Mouse (Mus musculus): ENCODE results near the gene Manba.

The Manba gene

GRCm38 (mm10) chr3:135581606-135582117 lies 96.3 kb downstream of the Manba start:
- no peak for DNase-seq (ENCODE audit: low spot score in 2 of 2)

DNA sequence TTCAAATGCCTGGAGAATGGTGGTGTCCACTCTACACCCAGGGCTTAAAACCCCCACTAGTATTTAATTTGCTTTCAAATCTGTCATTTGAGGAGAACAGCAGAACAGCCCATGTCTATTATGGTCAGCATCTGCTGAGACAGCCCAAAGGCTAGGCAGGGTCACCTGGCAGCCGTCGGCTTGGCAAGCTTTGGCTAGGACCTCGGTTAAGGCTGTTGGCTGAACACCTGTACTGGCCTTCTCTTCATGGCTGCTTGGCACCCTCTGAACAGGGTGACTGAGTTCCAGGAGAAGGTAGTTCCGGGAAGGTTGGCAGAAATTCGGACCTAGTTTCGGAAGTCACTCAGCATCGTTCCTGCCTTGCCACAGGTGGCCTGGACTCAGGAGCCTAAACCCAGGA lies 96.8 kb downstream of the Manba start:
- no peak for DNase-seq (ENCODE audit: low spot score in 2 of 2)

DNA sequence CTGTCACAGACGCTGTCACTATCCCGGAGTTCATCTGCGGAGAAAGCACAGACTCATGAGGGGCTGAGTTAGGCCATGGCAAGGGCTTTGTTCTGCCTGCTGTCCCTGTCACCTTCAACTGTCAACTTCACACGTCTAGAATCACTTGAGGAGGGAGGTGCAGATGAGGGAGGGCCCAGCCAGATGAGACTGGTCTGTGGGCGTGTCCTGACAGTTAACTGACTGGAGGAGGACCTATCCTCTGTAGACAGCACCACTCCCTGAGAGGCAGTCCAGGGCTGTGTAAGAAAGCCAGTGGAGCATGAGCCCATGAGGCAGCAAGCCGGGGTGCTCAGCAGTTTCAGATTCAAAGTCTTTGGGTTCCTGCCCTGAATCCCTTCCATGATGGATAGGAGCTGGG lies 100.1 kb downstream of the Manba start:
- DNase-seq (ENCODE audit: low spot score in 2 of 2) = no peak

DNA sequence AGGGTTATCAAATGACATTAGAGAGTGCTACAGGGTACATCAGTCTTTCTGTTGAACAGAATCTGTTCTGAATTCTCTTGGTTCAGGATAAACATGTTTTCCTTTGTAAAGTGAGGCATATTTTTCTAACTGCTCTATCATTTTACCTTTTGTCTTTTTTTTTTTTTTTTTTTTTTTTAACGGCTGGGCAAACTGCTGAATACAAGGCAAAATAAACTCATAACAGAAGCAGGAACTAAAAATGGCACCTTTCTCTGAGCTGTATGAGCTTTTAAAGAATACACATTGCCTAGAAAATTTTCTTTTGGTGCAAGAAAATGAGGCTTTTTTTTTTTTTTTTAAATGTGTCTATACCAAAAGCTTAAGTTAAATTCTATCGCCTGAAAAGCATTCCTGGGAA lies 100.6 kb downstream of the Manba start:
- DNase-seq (ENCODE audit: low spot score in 2 of 2) = no peak

GRCm38 (mm10) chr3:135586471-135586880 lies 101.1 kb downstream of the Manba start:
- no peak for DNase-seq (ENCODE audit: low spot score in 2 of 2)

DNA sequence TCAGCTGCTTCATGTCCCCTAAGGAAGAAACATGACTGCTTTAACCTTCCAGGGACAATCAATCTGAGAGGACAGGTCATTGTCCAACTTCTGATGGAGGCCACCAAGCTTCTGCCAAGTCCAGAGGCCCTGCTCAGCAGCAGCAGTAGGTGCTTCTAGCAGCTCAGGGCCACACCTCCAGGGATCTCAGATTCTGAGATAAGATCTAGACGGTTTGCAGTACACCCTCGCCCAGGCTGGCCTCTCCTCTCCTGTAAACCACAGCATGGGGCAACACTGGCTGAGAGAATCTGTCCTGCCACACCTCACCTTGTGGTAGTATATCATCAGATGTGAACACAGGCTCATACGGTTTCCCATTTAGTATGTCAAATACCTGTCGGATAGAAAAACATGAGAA lies 105.1 kb downstream of the Manba start:
- no peak for DNase-seq (ENCODE audit: low spot score in 2 of 2)

DNA sequence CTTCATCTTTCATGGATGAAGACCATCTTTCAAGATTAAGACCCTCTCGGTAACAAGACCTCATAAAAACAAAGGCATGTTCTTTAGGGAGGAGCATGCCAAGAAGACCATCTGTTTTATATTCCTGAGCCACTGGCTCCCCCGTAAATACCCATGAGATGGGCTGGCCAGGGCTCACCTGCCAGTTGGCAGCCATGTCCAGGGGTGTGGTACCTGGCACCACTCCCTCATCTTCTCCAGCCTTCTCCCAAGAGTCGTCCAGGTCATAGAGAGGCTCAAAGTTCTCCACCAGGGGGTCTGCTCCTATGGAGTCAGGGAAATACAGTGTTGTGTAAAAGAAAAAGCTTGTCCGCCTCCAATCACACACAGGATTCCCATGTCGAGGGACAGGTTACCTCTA lies 106.0 kb downstream of the Manba start:
- DNase-seq (ENCODE audit: low spot score in 2 of 2) = no peak

DNA sequence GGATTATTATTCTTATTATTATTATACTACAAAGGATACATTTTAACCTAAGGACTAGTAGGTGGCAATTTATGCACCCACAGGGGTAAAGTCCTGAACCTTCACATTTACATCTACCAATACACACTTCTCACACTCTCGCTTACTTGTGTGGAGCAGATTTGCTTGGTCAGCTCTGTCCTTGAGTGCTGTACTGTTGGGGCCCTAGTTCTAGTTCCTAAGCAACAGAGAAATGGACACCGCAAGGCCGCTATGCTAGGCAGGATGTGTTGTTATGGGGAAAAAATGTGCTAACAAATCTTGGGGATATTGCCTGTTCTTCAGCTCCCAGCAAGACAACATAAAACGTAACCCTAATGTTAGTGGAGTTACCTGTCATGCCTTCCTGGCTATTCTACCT lies 106.6 kb downstream of the Manba start:
- DNase-seq (ENCODE audit: low spot score in 2 of 2) = no peak

DNA sequence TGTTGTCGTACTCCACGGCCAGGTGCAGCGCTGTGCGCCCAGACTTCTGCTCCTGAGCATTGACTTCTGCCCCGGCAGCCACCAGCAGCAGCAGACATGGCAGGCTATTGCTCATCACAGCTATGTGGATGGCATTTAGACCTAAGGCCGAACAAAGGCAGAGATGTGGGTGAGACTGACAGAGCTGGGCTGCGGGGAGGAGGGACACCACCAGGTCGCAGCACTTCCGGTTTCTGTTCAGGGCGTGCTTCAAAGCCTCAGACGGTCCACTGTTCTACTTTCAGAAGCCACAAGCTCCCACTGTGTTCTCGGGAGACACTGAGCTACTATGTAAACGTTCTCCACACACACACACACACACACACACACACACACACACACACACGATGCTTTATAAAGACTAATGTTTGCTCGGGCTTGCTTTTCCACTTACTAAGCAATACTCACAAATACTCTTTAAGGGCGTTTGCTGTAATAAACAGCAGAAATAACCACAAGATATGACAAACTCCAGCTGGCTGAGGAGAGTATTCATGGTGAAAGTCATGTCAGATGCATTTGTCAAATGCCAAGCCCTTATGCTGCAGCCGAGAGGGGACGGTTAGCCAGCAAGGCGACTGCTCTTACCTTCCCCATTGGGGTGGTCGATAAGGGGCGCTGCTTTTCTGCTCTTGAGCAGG lies 109.0 kb downstream of the Manba start:
- no peak for DNase-seq (ENCODE audit: low spot score in 2 of 2)

DNA sequence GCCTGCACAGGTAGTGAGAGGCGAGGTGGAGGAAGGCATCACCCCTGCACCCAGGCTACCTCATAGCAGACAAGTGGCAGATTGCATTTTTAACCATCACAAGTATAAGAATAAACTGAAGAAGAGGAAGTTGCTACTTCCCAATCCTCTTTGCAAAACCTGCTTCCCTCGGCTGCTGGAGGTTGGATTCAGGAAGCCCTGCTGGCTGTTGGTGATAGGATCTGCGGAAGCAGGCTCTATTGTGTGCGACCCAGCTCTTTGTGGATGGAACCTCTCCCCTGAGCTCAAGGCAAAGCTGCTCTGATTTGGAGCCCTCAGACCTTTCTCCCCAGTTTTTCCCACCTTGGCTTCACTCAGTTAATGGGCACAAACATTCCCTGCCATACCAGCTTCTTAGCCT lies 111.6 kb downstream of the Manba start:
- no peak for DNase-seq (ENCODE audit: low spot score in 2 of 2)

- DNase-seq (ENCODE audit: low spot score in 2 of 2) = no peak
Measured at GRCm38 (mm10) chr3:135598355-135598754, 112.9 kb downstream of the Manba start.

GRCm38 (mm10) chr3:135602731-135603130 lies 117.3 kb downstream of the Manba start:
- no peak for DNase-seq (ENCODE audit: low spot score in 2 of 2)

DNA sequence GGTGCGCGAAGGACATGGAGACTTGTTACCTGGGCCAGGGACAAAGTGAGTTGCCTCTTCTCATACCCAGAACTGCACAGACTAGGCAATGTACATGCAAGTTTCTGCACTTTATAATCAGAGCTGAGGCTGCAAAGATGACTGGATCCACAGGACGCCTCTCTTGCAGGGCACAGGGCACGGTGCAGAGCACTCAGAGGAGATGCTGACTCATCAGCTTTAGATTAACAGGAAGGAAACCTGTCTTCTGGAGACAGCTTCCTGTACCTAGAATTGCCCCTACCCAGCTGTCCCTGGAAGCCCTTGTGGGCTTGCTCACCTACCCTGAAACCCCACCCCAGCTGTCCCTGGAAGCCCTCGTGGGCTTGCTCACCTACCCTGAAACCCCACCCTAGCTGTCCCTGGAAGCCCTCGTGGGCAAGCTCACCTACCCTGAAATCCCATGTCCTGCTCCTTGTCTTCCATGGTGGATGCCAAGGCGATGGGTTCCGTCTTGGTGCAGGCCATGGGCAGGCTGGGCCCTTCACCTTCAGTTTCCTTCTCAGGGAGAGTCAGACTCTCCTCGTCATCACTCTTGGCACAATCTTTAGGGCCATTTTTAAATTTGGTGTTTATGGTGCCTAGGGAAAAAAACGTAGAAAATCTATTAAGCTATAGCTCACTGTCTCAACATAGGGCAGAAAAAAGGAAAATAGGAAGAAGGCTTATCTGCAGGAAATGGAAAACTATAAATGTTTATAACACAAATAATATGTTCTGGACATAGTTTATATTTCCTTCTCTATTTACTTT lies 119.4 kb downstream of the Manba start:
- DNase-seq (ENCODE audit: low spot score in 2 of 2) = no peak

DNA sequence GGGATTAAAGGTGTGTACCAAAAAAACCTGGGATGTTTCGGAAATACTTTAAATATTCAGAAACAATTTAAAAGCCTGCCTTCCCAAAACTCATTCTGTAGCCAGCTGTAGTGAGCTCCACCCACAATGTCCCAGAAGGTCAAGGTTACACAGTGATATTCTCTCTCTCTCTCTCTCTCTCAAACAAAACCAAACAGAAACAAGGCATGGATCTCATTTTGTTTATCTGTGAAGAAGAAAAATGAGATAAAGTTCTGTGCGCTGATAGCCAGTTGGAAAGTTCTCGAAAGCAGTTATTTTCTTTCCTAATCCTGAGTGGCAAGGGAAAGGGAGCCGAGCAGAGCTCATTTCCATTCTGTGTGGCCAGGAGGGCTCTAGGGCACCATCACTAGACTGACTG lies 120.1 kb downstream of the Manba start:
- no peak for DNase-seq (ENCODE audit: low spot score in 2 of 2)

GRCm38 (mm10) chr3:135606592-135606991 lies 121.2 kb downstream of the Manba start:
- no peak for DNase-seq (ENCODE audit: low spot score in 2 of 2)

GRCm38 (mm10) chr3:135607021-135607420 lies 121.6 kb downstream of the Manba start:
- DNase-seq (ENCODE audit: low spot score in 2 of 2) = no peak

DNA sequence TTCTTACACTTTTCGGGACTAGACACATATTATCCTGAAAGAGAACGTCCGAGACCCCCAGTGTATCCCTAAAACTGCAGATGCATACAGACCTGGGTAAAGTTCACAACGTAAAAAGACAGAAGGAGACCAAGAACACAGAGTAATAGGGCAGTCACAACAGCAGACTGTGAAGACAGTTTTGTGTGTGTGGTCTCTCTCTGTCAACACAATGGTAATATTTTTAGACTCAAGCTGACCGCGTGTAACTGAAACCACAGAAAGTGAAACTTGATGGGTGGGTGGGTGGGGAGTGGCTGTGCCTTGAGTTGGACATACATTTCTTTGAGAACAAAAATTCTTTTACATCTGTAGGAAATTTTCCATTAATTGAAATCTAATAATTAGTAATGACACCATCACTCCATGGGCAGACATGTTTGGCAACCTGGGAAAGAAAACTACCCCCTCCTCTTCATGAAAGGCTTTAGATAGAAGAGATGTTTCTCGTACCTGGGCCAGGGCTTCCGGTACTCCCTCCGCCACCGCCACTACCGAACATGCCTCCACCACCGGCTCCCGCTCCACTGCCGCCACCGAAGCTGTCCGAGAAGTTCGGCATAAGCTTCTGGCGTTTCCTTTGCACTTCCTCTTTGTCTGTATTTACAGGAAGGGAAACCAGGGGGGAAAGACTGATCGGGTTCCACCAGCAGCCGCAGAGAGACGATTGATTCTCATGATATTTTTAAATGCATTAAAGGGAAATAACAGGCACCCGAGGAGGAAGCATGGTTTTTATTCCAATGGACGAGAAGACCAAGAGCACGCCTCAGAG lies 122.5 kb downstream of the Manba start:
- no peak for DNase-seq (ENCODE audit: low spot score in 2 of 2)

- peak; percentile 42 to 59 for DNase-seq (ENCODE audit: low spot score in 2 of 2)
Measured at GRCm38 (mm10) chr3:135610221-135610620, 124.8 kb downstream of the Manba start.

GRCm38 (mm10) chr3:135614376-135614775 lies 129.0 kb downstream of the Manba start:
- no peak for DNase-seq (ENCODE audit: low spot score in 2 of 2)

- no peak for DNase-seq (ENCODE audit: low spot score in 2 of 2)
Measured at GRCm38 (mm10) chr3:135616730-135617129, 131.3 kb downstream of the Manba start.
